Mouse (Mus musculus) cortical plate, adult 2 months (tissue): ENCODE measurements around the gene Gm10553.
"Not testable (repeated sequence)": the region's sequence is repeated elsewhere in the genome, so short reads cannot be mapped to it uniquely, and the experiment has no call there.

Experiments used
- CTCF ChIP-seq: fragments of 200-500 bp; IDR thresholded peaks from 2 replicates; pipeline ENCODE4 v1.5.1; 2011; ENCODE audit warnings: mild to moderate bottlenecking, control low read depth, low read length; ENCODE audit not compliant: insufficient read depth; ENCODE audit errors: extremely low read depth
- POLR2A ChIP-seq: fragments of 200-500 bp; IDR thresholded peaks from 2 replicates; pipeline ENCODE4 v1.6.1; 2011; ENCODE audit warnings: mild to moderate bottlenecking, low read length, control low read depth; ENCODE audit not compliant: insufficient read depth; ENCODE audit errors: extremely low read depth

- TF ChIP-seq CTCF, POLR2A: not testable (repeated sequence)
These were observed 17.6 kb downstream of the Gm10553 start for GRCm38 (mm10) chr1:85117537-85117936.
